Mouse (Mus musculus) heart, adult 11 months (tissue): Measurements from ENCODE around the gene Gm9376.

Experiments
- DNase-seq: peaks from one replicate; pipeline ENCODE4 v3.0.0; 2022

The Gm9376 gene

DNA sequence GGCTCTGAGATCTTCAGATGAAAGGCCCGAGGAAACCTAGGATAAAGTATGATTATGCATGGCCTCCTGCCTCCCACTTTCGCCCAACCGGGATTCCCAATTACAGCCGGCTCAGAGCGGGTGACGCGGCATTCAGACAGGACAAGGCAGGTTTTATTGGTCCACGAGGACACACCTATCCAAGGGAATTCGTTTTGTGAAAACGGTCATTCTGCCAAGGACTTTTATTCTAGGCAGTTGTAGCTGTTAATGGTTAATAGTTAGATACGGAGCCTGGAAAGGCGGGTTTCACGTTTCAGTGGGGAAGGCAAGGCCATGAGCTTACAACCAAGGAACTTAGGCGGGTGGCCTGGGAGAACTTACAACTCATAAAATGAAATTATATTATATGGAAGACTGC, 16.2 kb downstream of the Gm9376 start:
- no peak for DNase-seq

DNA sequence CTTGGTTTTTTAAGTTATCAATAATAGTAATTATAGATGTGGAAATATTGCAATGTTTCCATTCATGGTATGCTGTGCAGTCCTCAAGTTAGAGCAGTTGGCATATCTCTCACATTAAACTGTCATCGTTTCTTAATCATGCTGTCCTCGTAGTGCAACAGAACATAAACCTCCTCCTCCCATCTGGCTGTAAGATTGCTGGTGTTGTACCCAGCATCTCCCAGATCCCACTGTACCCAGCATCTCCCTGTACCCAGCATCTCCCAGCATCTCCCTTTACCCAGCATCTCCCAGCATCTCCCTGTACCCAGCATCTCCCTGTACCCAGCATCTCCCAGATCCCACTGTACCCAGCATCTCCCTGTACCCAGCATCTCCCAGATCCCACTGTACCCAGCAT, 19.3 kb downstream of the Gm9376 start:
- DNase-seq, result no peak

DNA sequence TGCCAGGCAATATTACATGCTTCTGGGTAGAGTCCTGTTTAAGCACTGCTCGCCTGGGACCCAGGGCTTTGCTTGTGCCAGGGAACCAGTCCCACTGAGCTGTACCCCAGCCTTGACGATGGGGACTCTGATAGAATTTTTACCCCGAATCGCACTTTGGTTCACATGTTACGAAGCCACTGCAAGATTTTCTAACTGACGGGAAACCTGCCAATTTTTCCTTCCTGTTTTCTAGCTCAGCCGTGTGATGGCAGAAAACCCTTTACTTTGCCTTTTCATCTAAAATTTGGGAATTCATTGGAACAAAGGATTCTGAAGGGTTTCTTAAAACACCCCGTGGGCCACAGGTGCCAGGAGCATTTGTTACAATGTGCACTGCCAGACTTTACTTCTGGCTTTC, 22.4 kb downstream of the Gm9376 start:
- DNase-seq, result no peak

DNA sequence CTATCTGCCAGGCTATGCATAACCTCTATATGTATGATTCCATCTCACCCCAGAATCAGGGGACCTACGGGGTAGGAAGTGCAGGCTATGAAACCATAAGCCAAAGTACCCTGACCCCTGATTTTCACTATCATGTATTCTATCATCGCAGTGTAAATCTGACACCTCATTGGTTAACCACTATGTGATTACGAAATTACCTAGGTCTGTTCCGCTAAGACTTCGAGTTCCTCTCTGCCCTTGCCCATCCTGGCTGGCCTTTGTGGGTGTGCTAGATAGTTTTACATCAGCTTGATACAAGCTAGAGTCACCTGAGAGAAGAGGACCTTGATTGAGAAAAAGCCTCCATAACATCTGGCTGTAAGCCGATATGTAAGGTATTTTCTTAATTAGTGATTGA, 23.2 kb downstream of the Gm9376 start:
- no peak for DNase-seq

DNA sequence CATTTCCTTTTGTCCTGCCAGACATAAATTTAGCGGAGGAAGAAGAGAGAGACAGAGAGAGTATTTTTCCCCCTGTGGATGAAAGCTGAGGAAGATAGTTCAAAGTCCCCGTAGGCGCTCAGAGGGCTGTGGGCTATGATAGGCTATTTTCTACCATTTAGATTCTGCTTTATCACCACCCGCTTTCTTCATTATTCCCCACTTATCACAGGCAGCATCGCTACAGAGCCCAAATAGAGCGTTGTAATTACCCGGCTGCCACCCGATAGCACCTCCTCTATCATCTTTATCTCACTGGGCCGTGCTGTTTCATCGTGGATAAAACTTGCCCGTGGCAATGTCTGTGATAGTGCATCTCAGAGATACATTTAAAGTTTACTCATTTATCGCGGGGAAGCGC, 35.8 kb downstream of the Gm9376 start:
- DNase-seq, result no peak

DNA sequence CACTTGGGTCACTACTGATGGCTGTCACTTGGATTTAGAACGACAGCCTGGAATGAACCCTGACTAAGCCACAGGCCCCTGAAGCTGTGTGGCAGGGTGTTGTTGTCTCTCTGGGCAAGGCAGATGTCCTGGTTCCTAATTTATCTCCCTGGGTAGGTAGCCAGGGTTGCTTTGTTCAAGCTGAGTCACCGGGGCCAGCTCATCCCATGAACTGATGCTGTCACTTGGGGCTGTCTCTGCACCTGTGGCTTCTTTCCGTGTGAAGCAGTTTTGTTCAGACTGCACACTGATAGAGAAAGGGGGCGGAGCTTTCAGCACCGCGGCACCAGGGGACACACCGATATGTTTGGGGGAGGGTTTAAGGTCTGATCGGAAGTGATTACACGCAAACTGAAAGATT, 37.8 kb downstream of the Gm9376 start:
- no peak for DNase-seq

DNA sequence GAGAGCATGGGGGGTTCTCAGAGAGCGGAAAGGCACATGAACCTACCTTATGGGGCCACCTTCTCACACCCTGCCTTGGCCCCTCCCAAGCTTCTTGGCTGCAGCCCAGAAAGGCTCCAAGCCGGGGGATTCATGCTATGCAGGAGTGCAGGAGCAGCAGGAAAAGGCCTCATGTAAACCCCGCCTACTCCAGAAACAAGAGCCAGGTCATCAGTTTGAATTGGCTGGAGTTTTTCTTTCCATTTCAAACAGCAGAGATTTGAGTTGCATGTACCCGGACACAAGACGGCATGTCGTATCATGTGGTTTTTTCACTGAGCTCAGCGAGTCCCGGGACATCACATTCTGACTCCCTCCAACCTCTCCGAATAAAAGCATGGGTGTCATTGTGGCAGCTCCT, 39.2 kb downstream of the Gm9376 start:
- peak; percentile 90 for DNase-seq

DNA sequence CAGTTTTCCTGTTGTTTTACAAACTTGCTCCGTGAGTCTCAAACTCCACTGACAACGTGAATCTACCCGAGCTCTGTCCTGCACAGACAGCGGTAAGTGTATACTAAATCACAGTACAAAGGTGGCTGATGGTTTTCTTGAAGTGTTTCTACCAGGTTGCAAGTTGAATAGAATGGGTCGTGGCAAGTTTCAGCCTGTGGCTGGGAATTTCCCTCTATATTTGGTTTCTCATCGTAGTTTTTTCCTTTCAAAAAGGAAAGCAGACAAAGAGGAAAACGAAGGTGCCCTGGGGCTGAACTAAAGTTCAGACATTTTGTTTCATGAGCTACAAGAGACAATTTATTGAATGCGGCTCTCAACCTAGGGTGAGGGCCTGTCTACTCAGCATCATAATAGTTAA, 40.3 kb downstream of the Gm9376 start:
- DNase-seq, result no peak

DNA sequence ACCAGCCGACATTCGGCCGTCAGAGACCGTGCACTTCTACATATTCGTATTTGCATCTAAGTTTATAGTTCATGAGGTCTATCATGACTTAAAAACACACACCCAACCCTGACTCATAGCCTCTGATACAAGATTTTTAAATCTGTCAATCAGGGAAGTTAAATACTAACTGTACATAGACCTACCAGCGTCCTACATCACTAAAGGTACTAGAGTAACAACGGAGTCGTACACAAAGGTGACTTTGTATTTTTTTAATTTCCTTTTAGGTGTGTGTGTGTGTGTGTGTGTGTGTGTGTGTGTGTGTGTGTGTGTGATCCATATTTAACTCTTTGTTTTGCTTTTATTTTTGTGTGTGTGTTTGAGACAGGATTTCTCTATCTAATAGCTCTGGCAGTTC, 44.9 kb downstream of the Gm9376 start:
- peak; percentile 19 for DNase-seq

DNA sequence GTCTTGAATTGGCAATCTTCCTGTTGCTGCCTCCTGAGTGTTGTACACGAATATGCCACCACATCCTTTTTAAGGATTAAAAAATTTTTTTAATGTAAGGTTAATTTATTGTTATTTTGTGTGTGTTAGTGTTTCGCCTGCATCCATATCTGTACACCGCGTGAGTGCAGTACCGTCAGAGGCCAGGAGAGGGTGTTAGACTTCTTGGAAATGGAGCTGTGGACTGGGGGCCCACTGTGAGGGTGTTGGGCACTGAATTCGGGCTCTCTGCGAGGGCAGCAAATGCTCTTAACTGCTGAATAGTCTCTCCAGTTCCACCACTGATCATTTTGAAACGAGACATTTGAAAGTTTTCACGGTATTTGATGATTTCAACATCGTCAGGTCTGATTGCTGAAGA, 45.9 kb downstream of the Gm9376 start:
- DNase-seq, result peak; percentile 61

DNA sequence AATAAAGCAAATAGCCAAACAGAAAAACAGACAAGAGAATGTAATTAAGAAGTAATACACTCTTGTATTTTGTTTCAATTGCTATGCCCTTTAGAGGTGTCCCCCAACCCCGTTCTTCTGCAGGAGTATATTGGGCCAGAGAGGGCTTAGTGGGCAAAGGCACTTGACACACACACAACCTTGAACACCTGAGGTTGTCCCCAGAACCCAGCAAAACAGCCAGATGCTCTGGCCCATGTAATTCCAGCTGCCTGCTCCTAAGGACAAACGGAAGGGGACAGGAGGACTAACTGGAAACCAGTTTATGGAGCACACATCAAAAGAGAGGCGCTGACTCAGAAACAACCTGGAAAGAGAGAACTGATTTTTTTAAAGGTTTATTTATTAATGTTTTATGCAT, 47.2 kb downstream of the Gm9376 start:
- peak; percentile 61 for DNase-seq

DNA sequence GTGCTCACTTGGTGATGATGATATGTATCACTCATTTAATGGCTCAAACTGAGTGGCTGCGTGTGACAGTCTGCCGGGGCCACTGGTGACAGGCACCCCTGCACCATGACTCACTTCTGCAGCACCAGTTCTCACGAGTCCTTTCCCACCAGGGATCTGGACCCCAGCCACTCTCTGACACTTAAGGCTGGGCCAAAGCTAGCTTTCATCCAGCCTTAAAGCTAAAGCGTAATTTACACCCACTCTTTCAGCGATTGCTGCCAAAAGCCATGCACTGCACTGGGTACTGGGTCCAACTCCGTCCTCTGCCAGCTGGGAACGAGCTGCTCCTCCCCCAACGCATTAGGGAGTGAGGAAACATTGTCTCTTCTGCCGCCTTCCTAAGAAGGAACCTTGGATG, 50.5 kb downstream of the Gm9376 start:
- peak; percentile 68 for DNase-seq
